Mouse (Mus musculus): ENCODE measurements around the gene Cercam.

- TF ChIP-seq POLR2A (IDR thresholded peaks at IDR 0.05; ENCODE audit: borderline replicate concordance, extremely low read depth, insufficient read depth, insufficient read length, poor library complexity, severe bottlenecking) (no peak), CTCF (IDR thresholded peaks at IDR 0.05; ENCODE audit: borderline replicate concordance, extremely low read depth, insufficient read depth, insufficient read length) (no peak)
Measured at GRCm38 (mm10) chr2:29865125-29865524, 3.8 kb upstream of the Cercam start.

Data from brain, embryonic 14.5 days (tissue).